Mouse (Mus musculus): ENCODE data around the gene Klc1. TPM values are rescaled to one million over a fixed set of nuclear protein-coding genes. Genes with fewer than 3 reads are reported as not detected.

Klc1 gene
- polyA plus RNA-seq, 1 experiment from 2014 or later: 95.2 TPM

- H3K4me1 ChIP-seq: peaks cover 76% of the 10 kb centered on the region
- peaks cover 10% of the 10 kb centered on the region for H3K36me3 ChIP-seq
- peak overlapping the region; percentile 91 for H3K4me2 ChIP-seq
- 57% methylated on average over 13 of the region's 13 CpGs for WGBS
- no peak for ATAC-seq (ENCODE audit: extremely low read depth, insufficient number of reproducible peaks, low FRiP score, low TSS enrichment)
- H3K27me3 ChIP-seq (replicated peaks): no peaks in the 10 kb centered on the region
- peak overlapping the region; percentile 17; the same call in 1 of the 2 replicates for H3K27ac ChIP-seq (replicated peaks)
- H3K9ac ChIP-seq: peak overlapping the region; percentile 63
- peak overlapping the region; percentile 85 for H3K4me3 ChIP-seq
- no peaks in the 10 kb centered on the region for H3K9me3 ChIP-seq
Measured at GRCm38 (mm10) chr12:111816528-111816927, 57.9 kb downstream of the Klc1 start.

DNA sequence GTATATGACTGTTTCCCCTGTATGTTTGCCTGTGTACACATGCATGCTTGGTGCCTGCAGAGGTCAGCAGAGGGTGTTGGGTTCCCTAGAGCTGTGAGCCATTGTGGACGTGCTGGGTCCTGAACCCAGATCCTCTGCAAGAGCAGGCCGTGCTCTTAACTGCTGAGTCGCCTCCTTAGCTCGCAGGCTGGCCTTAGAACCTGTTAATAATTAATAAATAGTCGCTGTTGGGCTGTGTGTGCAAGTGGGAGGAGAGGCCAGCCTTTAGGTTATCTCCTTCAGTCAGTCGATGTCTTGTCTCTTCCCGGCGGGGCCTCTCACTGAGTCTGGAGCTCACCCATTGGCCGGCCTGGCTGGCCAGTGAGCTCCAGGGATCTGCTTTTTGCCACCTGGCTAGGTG, 58.3 kb downstream of the Klc1 start:
- WGBS: 51% methylated on average over 9 of the region's 9 CpGs
- Histone ChIP-seq H3K4me1 (peaks cover 78% of the 10 kb centered on the region), H3K27ac (replicated peaks) (peak overlapping the region; percentile 17; the same call in 1 of the 2 replicates), H3K27me3 (replicated peaks) (no peaks in the 10 kb centered on the region), H3K4me3 (peak overlapping the region; percentile 85), H3K9ac (peak overlapping the region; percentile 63), H3K4me2 (peak overlapping the region; percentile 91), H3K9me3 (no peaks in the 10 kb centered on the region), H3K36me3 (peaks cover 10% of the 10 kb centered on the region)
- ATAC-seq (ENCODE audit: extremely low read depth, insufficient number of reproducible peaks, low FRiP score, low TSS enrichment): no peak

- H3K4me2 ChIP-seq: no peak overlapping the region
- no peak overlapping the region for H3K9ac ChIP-seq
- H3K4me1 ChIP-seq: peaks cover 72% of the 10 kb centered on the region
- ATAC-seq (ENCODE audit: extremely low read depth, insufficient number of reproducible peaks, low FRiP score, low TSS enrichment): no peak
- H3K4me3 ChIP-seq: no peak overlapping the region
- peaks cover 11% of the 10 kb centered on the region for H3K36me3 ChIP-seq
- no peak overlapping the region for H3K27ac ChIP-seq (replicated peaks)
- WGBS: 89% methylated on average over 8 of the region's 8 CpGs
- no peaks in the 10 kb centered on the region for H3K9me3 ChIP-seq
- no peaks in the 10 kb centered on the region for H3K27me3 ChIP-seq (replicated peaks)
Measured at GRCm38 (mm10) chr12:111817991-111818390, 59.3 kb downstream of the Klc1 start.

DNA sequence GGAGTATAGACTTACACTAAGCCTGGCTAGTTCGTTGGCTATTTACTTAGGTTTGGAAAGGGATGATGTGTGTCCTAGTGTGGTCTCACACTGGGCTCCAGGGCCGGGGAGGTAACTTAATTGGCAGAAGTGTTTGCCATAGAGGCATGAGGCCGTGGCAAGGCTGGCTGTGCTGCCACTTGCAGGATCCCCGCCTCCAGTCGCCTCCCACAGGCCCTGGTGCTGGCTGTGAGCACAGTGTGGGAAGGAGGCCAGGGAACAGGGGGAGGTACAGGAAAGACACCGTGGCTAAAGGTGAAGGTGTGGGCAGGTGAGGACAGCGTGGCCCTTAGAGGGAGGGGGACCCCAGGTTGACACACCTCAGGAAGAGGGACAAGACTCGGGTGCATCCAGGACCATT, 61.3 kb downstream of the Klc1 start:
- H3K4me1 ChIP-seq: peaks cover 65% of the 10 kb centered on the region
- H3K27ac ChIP-seq (replicated peaks): no peak overlapping the region
- H3K9me3 ChIP-seq: no peaks in the 10 kb centered on the region
- H3K4me3 ChIP-seq: no peak overlapping the region
- no peaks in the 10 kb centered on the region for H3K27me3 ChIP-seq (replicated peaks)
- 0 out of 2 replicates have a peak overlapping the region, but pooled peaks have one; percentile 0 for H3K9ac ChIP-seq
- WGBS: 70% methylated on average over 8 of the region's 8 CpGs
- no peak for ATAC-seq (ENCODE audit: extremely low read depth, insufficient number of reproducible peaks, low FRiP score, low TSS enrichment)
- H3K36me3 ChIP-seq: peaks cover 30% of the 10 kb centered on the region
- H3K4me2 ChIP-seq: no peak overlapping the region

GRCm38 (mm10) chr12:111820708-111821107, 62.1 kb downstream of the Klc1 start:
- H3K9me3 ChIP-seq: no peaks in the 10 kb centered on the region
- no peak overlapping the region for H3K9ac ChIP-seq
- peaks cover 38% of the 10 kb centered on the region for H3K36me3 ChIP-seq
- H3K4me2 ChIP-seq: no peak overlapping the region
- peaks cover 63% of the 10 kb centered on the region for H3K4me1 ChIP-seq
- H3K27ac ChIP-seq (replicated peaks): no peak overlapping the region
- ATAC-seq (ENCODE audit: extremely low read depth, insufficient number of reproducible peaks, low FRiP score, low TSS enrichment): no peak
- H3K27me3 ChIP-seq (replicated peaks): no peaks in the 10 kb centered on the region
- WGBS: 82% methylated on average over 7 of the region's 7 CpGs
- no peak overlapping the region for H3K4me3 ChIP-seq

- peaks cover 50% of the 10 kb centered on the region for H3K36me3 ChIP-seq
- no peaks in the 10 kb centered on the region for H3K27me3 ChIP-seq (replicated peaks)
- ATAC-seq (ENCODE audit: extremely low read depth, insufficient number of reproducible peaks, low FRiP score, low TSS enrichment): no peak
- H3K27ac ChIP-seq (replicated peaks): no peak overlapping the region
- H3K4me3 ChIP-seq: no peak overlapping the region
- H3K4me2 ChIP-seq: no peak overlapping the region
- H3K9ac ChIP-seq: no peak overlapping the region
- no peaks in the 10 kb centered on the region for H3K9me3 ChIP-seq
- peaks cover 54% of the 10 kb centered on the region for H3K4me1 ChIP-seq
- 71% methylated on average over 4 of the region's 4 CpGs for WGBS
Measured at GRCm38 (mm10) chr12:111821931-111822330, 63.3 kb downstream of the Klc1 start.

DNA sequence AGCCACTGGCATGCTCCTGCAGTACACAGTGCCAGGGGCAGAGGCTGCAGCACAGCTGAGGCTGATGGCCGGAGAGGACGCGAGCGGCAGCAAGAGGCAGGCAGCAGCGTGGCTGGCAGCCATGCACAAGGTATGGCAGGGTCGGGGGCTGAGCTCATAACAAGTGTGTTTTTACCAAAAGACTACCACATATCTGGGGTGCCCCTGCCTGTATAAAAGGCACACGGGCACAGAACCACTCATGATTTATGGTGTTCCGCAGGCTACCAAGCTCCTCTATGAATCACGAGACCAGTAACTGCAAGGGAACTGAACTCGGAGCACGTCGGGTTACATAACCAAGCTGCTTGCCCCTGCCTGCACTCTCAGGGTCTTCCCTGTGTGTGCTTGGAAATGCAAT, 68.9 kb downstream of the Klc1 start:
- Histone ChIP-seq H3K27ac (replicated peaks) (no peak overlapping the region), H3K27me3 (replicated peaks) (no peaks in the 10 kb centered on the region), H3K36me3 (peaks cover 97% of the 10 kb centered on the region), H3K9ac (no peak overlapping the region), H3K4me3 (no peak overlapping the region), H3K4me1 (peaks cover 9% of the 10 kb centered on the region), H3K9me3 (no peaks in the 10 kb centered on the region), H3K4me2 (no peak overlapping the region)
- no peak for ATAC-seq (ENCODE audit: extremely low read depth, insufficient number of reproducible peaks, low FRiP score, low TSS enrichment)
- 90% methylated on average over 12 of the region's 12 CpGs for WGBS

GRCm38 (mm10) chr12:111829447-111829846, 70.8 kb downstream of the Klc1 start:
- peaks cover 9% of the 10 kb centered on the region for H3K4me1 ChIP-seq

DNA sequence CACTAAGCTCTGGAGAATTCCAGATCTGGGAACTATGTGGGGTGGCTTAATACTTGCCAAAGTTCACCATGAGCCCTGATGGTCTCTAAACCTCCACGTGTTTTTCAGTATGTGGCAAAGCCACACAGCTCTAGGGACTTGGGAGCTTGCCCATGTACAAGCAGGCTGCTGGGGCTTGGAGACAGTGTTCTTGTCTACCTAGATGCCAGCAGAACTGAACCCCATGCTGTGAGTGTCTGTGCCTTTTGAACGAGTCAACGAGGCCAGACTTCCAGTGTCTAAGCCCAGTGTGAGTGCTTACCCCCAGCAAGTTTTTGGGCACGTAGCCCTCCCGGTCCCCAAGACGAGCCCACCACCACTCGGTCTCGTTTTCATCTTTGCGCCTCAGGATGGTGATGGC, 71.3 kb downstream of the Klc1 start:
- peaks cover 9% of the 10 kb centered on the region for H3K4me1 ChIP-seq
- no peak overlapping the region for H3K4me3 ChIP-seq
- H3K27ac ChIP-seq (replicated peaks): no peak overlapping the region
- H3K36me3 ChIP-seq: peaks cover 100% of the 10 kb centered on the region
- no peak for ATAC-seq (ENCODE audit: extremely low read depth, insufficient number of reproducible peaks, low FRiP score, low TSS enrichment)
- 86% methylated on average over 9 of the region's 9 CpGs for WGBS
- H3K4me2 ChIP-seq: no peak overlapping the region
- no peak overlapping the region for H3K9ac ChIP-seq
- no peaks in the 10 kb centered on the region for H3K27me3 ChIP-seq (replicated peaks)
- H3K9me3 ChIP-seq: no peaks in the 10 kb centered on the region

More at GRCm38 (mm10) chr12:111829447-111829846, 70.8 kb downstream of the Klc1 start:
- Histone ChIP-seq H3K4me3 (no peak overlapping the region), H3K9me3 (no peaks in the 10 kb centered on the region), H3K4me2 (no peak overlapping the region), H3K9ac (no peak overlapping the region), H3K27me3 (replicated peaks) (no peaks in the 10 kb centered on the region), H3K27ac (replicated peaks) (no peak overlapping the region), H3K36me3 (peaks cover 100% of the 10 kb centered on the region)
- no peak for ATAC-seq (ENCODE audit: extremely low read depth, insufficient number of reproducible peaks, low FRiP score, low TSS enrichment)
- 82% methylated on average over 5 of the region's 5 CpGs for WGBS

- H3K9me3 ChIP-seq: no peaks in the 10 kb centered on the region
- no peak overlapping the region for H3K27ac ChIP-seq (replicated peaks)
- peaks cover 7% of the 10 kb centered on the region for H3K4me1 ChIP-seq
- H3K27me3 ChIP-seq (replicated peaks): no peaks in the 10 kb centered on the region
- H3K4me2 ChIP-seq: no peak overlapping the region
- no peak overlapping the region for H3K4me3 ChIP-seq
- no peak overlapping the region for H3K9ac ChIP-seq
- no peak for ATAC-seq (ENCODE audit: extremely low read depth, insufficient number of reproducible peaks, low FRiP score, low TSS enrichment)
- H3K36me3 ChIP-seq: peaks cover 100% of the 10 kb centered on the region
- 89% methylated on average over 10 of the region's 10 CpGs for WGBS
Measured at GRCm38 (mm10) chr12:111830375-111830774, 71.7 kb downstream of the Klc1 start.

GRCm38 (mm10) chr12:111832643-111833042, 74.0 kb downstream of the Klc1 start:
- Histone ChIP-seq H3K4me1 (no peaks in the 10 kb centered on the region), H3K9ac (no peak overlapping the region), H3K27ac (replicated peaks) (no peak overlapping the region), H3K4me2 (no peak overlapping the region), H3K9me3 (no peaks in the 10 kb centered on the region), H3K36me3 (peaks cover 100% of the 10 kb centered on the region), H3K27me3 (replicated peaks) (no peaks in the 10 kb centered on the region), H3K4me3 (no peak overlapping the region)
- WGBS: 67% methylated on average over 5 of the region's 5 CpGs
- no peak for ATAC-seq (ENCODE audit: extremely low read depth, insufficient number of reproducible peaks, low FRiP score, low TSS enrichment)

GRCm38 (mm10) chr12:111833457-111833856, 74.8 kb downstream of the Klc1 start:
- no peaks in the 10 kb centered on the region for H3K9me3 ChIP-seq
- WGBS: 86% methylated on average over 10 of the region's 10 CpGs
- H3K36me3 ChIP-seq: peaks cover 100% of the 10 kb centered on the region
- no peak overlapping the region for H3K4me3 ChIP-seq
- no peak for ATAC-seq (ENCODE audit: extremely low read depth, insufficient number of reproducible peaks, low FRiP score, low TSS enrichment)
- H3K27ac ChIP-seq (replicated peaks): no peak overlapping the region
- no peak overlapping the region for H3K9ac ChIP-seq
- no peak overlapping the region for H3K4me2 ChIP-seq
- H3K27me3 ChIP-seq (replicated peaks): no peaks in the 10 kb centered on the region
- no peaks in the 10 kb centered on the region for H3K4me1 ChIP-seq

All from heart, embryonic 13.5 days (tissue).